Mouse (Mus musculus): Measurements from ENCODE around the gene Ovch2. TPM values are rescaled to one million over a fixed set of nuclear protein-coding genes. Genes with fewer than 3 reads are reported as not detected.
"Not testable (repeated sequence)": the region's sequence is repeated elsewhere in the genome, so short reads cannot be mapped to it uniquely, and the experiment has no call there.

The Ovch2 gene
- polyA plus RNA-seq (2015; fragmentation: Nextera tagmentation; extraction: Ambion mirVana) = not detected in 2 replicates

- Histone ChIP-seq H3K4me3 (ENCODE audit: low read depth, low read length) (no peak within 1 kb of the TSS), H3K9ac (ENCODE audit: low read depth, low read length) (no peak within 1 kb of the TSS), H3K9me3 (ENCODE audit: control insufficient read depth) (no peaks in the 10 kb centered on the region), H3K4me2 (replicated peaks; ENCODE audit: low read depth) (no peak within 1 kb of the TSS), H3K4me1 (replicated peaks; ENCODE audit: control insufficient read depth, insufficient read depth, low read length) (no peaks in the 10 kb centered on the region), H3K36me3 (ENCODE audit: control insufficient read depth, insufficient read depth) (no peaks in the 10 kb centered on the region), H3K27me3 (replicated peaks; ENCODE audit: control insufficient read depth, insufficient read depth, low read length) (no peaks in the 10 kb centered on the region), H3K27ac (ENCODE audit: low read depth, low read length) (no peak within 1 kb of the TSS)
- no peak for TF ChIP-seq CTCF (IDR thresholded peaks at IDR 0.05; ENCODE audit: low read depth)
- ATAC-seq = no peak
- WGBS = 79% methylated on average over 2 of the region's 2 CpGs
Measured at GRCm38 (mm10) chr7:107801108-107801507, at the start of gene Ovch2. Gene Ovch2, minus strand, starts transcription at chr7:107801208.

- H3K4me2 ChIP-seq (replicated peaks; ENCODE audit: low read depth); H3K4me3 ChIP-seq (ENCODE audit: low read depth, low read length); H3K4me1 ChIP-seq (replicated peaks; ENCODE audit: control insufficient read depth, insufficient read depth, low read length); ATAC-seq; H3K27me3 ChIP-seq (replicated peaks; ENCODE audit: control insufficient read depth, insufficient read depth, low read length); H3K9me3 ChIP-seq (ENCODE audit: control insufficient read depth); H3K27ac ChIP-seq (ENCODE audit: low read depth, low read length); H3K36me3 ChIP-seq (ENCODE audit: control insufficient read depth, insufficient read depth); H3K9ac ChIP-seq (ENCODE audit: low read depth, low read length): not testable (repeated sequence)
- WGBS = 73% methylated on average over 1 of the region's 1 CpGs
Measured at GRCm38 (mm10) chr7:107847390-107847789, 46.4 kb upstream of the Ovch2 start, which contains the start of gene Olfr470. Gene Olfr470, minus strand, starts transcription at chr7:107847490.

- Histone ChIP-seq H3K4me2 (replicated peaks; ENCODE audit: low read depth) (no peak overlapping the region), H3K9me3 (ENCODE audit: control insufficient read depth) (no peaks in the 10 kb centered on the region), H3K27ac (ENCODE audit: low read depth, low read length) (no peak overlapping the region), H3K4me3 (ENCODE audit: low read depth, low read length) (no peak overlapping the region), H3K4me1 (replicated peaks; ENCODE audit: control insufficient read depth, insufficient read depth, low read length) (no peaks in the 10 kb centered on the region), H3K27me3 (replicated peaks; ENCODE audit: control insufficient read depth, insufficient read depth, low read length) (no peaks in the 10 kb centered on the region), H3K36me3 (ENCODE audit: control insufficient read depth, insufficient read depth) (no peaks in the 10 kb centered on the region), H3K9ac (ENCODE audit: low read depth, low read length) (no peak overlapping the region)
- TF ChIP-seq CTCF (IDR thresholded peaks at IDR 0.05; ENCODE audit: low read depth) = peak; percentile 61
- WGBS = 76% methylated on average over 1 of the region's 1 CpGs
- ATAC-seq = no peak
Measured at GRCm38 (mm10) chr7:107841719-107842118, 40.7 kb upstream of the Ovch2 start.

- H3K9ac ChIP-seq (ENCODE audit: low read depth, low read length); H3K27me3 ChIP-seq (replicated peaks; ENCODE audit: control insufficient read depth, insufficient read depth, low read length); H3K36me3 ChIP-seq (ENCODE audit: control insufficient read depth, insufficient read depth); H3K4me3 ChIP-seq (ENCODE audit: low read depth, low read length); H3K27ac ChIP-seq (ENCODE audit: low read depth, low read length); ATAC-seq; H3K4me1 ChIP-seq (replicated peaks; ENCODE audit: control insufficient read depth, insufficient read depth, low read length); H3K4me2 ChIP-seq (replicated peaks; ENCODE audit: low read depth); H3K9me3 ChIP-seq (ENCODE audit: control insufficient read depth): not testable (repeated sequence)
Measured at GRCm38 (mm10) chr7:107825441-107825840, 24.4 kb upstream of the Ovch2 start, which contains the start of gene Olfr469. Gene Olfr469, minus strand, starts transcription at chr7:107825541.

- not testable (repeated sequence) for H3K9ac ChIP-seq (ENCODE audit: low read depth, low read length); H3K4me2 ChIP-seq (replicated peaks; ENCODE audit: low read depth); H3K27me3 ChIP-seq (replicated peaks; ENCODE audit: control insufficient read depth, insufficient read depth, low read length); H3K4me1 ChIP-seq (replicated peaks; ENCODE audit: control insufficient read depth, insufficient read depth, low read length); ATAC-seq; H3K27ac ChIP-seq (ENCODE audit: low read depth, low read length); H3K4me3 ChIP-seq (ENCODE audit: low read depth, low read length); H3K9me3 ChIP-seq (ENCODE audit: control insufficient read depth); H3K36me3 ChIP-seq (ENCODE audit: control insufficient read depth, insufficient read depth)
- WGBS = 58% methylated on average over 2 of the region's 2 CpGs
Measured at GRCm38 (mm10) chr7:107823867-107824266, 22.9 kb upstream of the Ovch2 start.

- H3K9me3 ChIP-seq (ENCODE audit: control insufficient read depth) = no peaks in the 10 kb centered on the region
- ATAC-seq = no peak
- no peak overlapping the region for H3K4me3 ChIP-seq (ENCODE audit: low read depth, low read length)
- TF ChIP-seq CTCF (IDR thresholded peaks at IDR 0.05; ENCODE audit: low read depth) = peak; percentile 57
- no peaks in the 10 kb centered on the region for H3K4me1 ChIP-seq (replicated peaks; ENCODE audit: control insufficient read depth, insufficient read depth, low read length)
- H3K27me3 ChIP-seq (replicated peaks; ENCODE audit: control insufficient read depth, insufficient read depth, low read length) = no peaks in the 10 kb centered on the region
- H3K9ac ChIP-seq (ENCODE audit: low read depth, low read length) = no peak overlapping the region
- H3K4me2 ChIP-seq (replicated peaks; ENCODE audit: low read depth) = no peak overlapping the region
- H3K36me3 ChIP-seq (ENCODE audit: control insufficient read depth, insufficient read depth) = no peaks in the 10 kb centered on the region
- H3K27ac ChIP-seq (ENCODE audit: low read depth, low read length) = no peak overlapping the region
Measured at GRCm38 (mm10) chr7:107819442-107819841, 18.4 kb upstream of the Ovch2 start.

GRCm38 (mm10) chr7:107811963-107812362 is 11.0 kb upstream of the Ovch2 start, which contains the start of gene Olfr467:
Gene Olfr467, plus strand, starts transcription at chr7:107812263.
- no peaks in the 10 kb centered on the region for H3K27me3 ChIP-seq (replicated peaks; ENCODE audit: control insufficient read depth, insufficient read depth, low read length)
- H3K27ac ChIP-seq (ENCODE audit: low read depth, low read length) = no peak within 1 kb of the TSS
- no peak for ATAC-seq
- no peak within 1 kb of the TSS for H3K4me2 ChIP-seq (replicated peaks; ENCODE audit: low read depth)
- H3K9ac ChIP-seq (ENCODE audit: low read depth, low read length) = no peak within 1 kb of the TSS
- no peaks in the 10 kb centered on the region for H3K4me1 ChIP-seq (replicated peaks; ENCODE audit: control insufficient read depth, insufficient read depth, low read length)
- no peaks in the 10 kb centered on the region for H3K9me3 ChIP-seq (ENCODE audit: control insufficient read depth)
- TF ChIP-seq CTCF (IDR thresholded peaks at IDR 0.05; ENCODE audit: low read depth) = no peak
- H3K36me3 ChIP-seq (ENCODE audit: control insufficient read depth, insufficient read depth) = no peaks in the 10 kb centered on the region
- H3K4me3 ChIP-seq (ENCODE audit: low read depth, low read length) = no peak within 1 kb of the TSS
